Mouse (Mus musculus) kidney, embryonic 14.5 days (tissue): ENCODE measurements around the gene Med15. TPM values are rescaled to one million over a fixed set of nuclear protein-coding genes. Genes with fewer than 3 reads are reported as not detected.

Experiments used
- polyA plus RNA-seq: library from polyadenylated mRNA; unstranded; fragments of >200 nt; fragmentation: Nextera tagmentation; extraction: Ambion mirVana; gene quantifications from 2 replicates; pipeline ENCODE4 v1.2.1, GENCODE M21; 2014

Gene Med15
- polyA plus RNA-seq, 1 experiment from 2014 or later = 39.7 TPM

Other genes with a start within 250 kb of the Med15 start
- 0.61 and 1.7 TPM in 2 replicates for gene Aifm3, start 243.3 kb downstream of the Med15 start, polyA plus RNA-seq
- gene Lztr1, start 224.2 kb downstream of the Med15 start, polyA plus RNA-seq = 57.9 and 81.4 TPM in 2 replicates
- 49.1 and 51.1 TPM in 2 replicates for gene Thap7, start 201.8 kb downstream of the Med15 start, polyA plus RNA-seq
- 0.12 TPM in 1 of 2 replicates, not detected in the other for gene Lrrc74b, start 171.6 kb downstream of the Med15 start, polyA plus RNA-seq
- gene P2rx6, start 171.0 kb downstream of the Med15 start, polyA plus RNA-seq = 0.27 and 0.37 TPM in 2 replicates
- 4.3 and 6.6 TPM in 2 replicates for gene Slc7a4, start 149.7 kb downstream of the Med15 start, polyA plus RNA-seq
- 33.4 and 54.9 TPM in 2 replicates for gene Smpd4, start 113.5 kb downstream of the Med15 start, polyA plus RNA-seq
- gene Ccdc74a, start 86.4 kb downstream of the Med15 start, polyA plus RNA-seq = 7.0 and 8.6 TPM in 2 replicates
- gene Klhl22, start 26.7 kb upstream of the Med15 start, polyA plus RNA-seq = 42.6 and 70.3 TPM in 2 replicates
- 17.2 and 19.6 TPM in 2 replicates for gene Scarf2, start 64.4 kb upstream of the Med15 start, polyA plus RNA-seq
- not detected in 2 replicates for gene B830017H08Rik, start 100.2 kb upstream of the Med15 start, polyA plus RNA-seq
- 2.7 and 2.9 TPM in 2 replicates for gene Car15, start 105.5 kb upstream of the Med15 start, polyA plus RNA-seq
- gene Gm20518, start 158.8 kb upstream of the Med15 start, polyA plus RNA-seq = 0.23 and 0.31 TPM in 2 replicates
- not detected in 2 replicates for gene Tssk1, start 161.3 kb upstream of the Med15 start, polyA plus RNA-seq
- 73.0 and 91.7 TPM in 2 replicates for gene Dgcr2, start 165.7 kb upstream of the Med15 start, polyA plus RNA-seq
- not detected in 2 replicates for gene Tssk2, start 165.7 kb upstream of the Med15 start, polyA plus RNA-seq
- 28.5 and 38.5 TPM in 2 replicates for gene Ess2, start 178.5 kb upstream of the Med15 start, polyA plus RNA-seq
- gene Gsc2, start 182.2 kb upstream of the Med15 start, polyA plus RNA-seq = not detected in 2 replicates
- gene Slc25a1, start 195.3 kb upstream of the Med15 start, polyA plus RNA-seq = 62.6 and 78.3 TPM in 2 replicates
- not detected in 2 replicates for gene Vpreb2, start 247.5 kb upstream of the Med15 start, polyA plus RNA-seq